Mouse (Mus musculus): ENCODE measurements around the gene Olfr1415.
A peak's percentile ranks its signal among the peaks of the same experiment; 100 is the strongest.
"Not testable (repeated sequence)": the region's sequence is repeated elsewhere in the genome, so short reads cannot be mapped to it uniquely, and the experiment has no call there.

Gene Olfr1415

DNA sequence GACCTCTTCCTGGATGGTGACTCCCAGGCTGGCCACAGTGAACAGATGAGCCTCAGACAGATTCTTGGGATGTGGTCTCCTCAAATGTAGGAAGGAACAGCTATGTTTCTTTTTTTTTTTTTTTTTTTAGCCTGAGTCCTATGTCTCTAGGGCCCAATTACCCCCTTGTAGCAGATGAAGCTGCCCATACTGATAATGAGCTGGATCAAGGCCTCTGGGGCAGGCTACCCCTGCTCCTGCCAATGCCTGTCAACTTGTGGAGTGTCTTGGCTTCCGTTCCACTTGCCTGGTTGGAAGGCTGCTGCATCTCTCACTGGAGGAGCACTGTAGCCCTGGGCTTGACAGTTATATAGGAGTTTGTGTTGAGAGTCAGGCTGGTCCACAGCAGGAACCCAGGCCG, at the start of gene Olfr1415:
Olfr1415 (minus strand) TSS at position 101 of the 400 bp plus-strand sequence.
- no peak for DNase-seq

DNA sequence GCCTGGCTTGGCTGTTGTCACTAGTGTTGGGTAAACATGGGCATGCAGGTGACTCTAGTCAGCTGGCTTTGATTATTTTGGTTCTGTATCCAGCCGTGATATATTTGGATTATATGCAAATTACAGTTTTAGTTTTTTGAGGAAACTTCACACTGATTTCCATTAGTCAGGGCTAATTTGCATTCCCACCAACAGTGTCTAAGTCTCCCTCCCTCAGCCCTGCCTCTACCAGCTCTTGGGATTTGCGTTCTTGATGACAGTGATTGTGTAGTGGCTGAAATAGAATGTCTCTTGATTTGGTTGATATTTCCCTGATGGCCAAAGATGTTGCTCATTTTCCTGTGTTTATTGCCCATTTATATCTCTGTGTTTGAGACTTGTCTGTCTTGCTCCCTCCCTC, 43.2 kb upstream of the Olfr1415 start:
- no peak for DNase-seq

DNA sequence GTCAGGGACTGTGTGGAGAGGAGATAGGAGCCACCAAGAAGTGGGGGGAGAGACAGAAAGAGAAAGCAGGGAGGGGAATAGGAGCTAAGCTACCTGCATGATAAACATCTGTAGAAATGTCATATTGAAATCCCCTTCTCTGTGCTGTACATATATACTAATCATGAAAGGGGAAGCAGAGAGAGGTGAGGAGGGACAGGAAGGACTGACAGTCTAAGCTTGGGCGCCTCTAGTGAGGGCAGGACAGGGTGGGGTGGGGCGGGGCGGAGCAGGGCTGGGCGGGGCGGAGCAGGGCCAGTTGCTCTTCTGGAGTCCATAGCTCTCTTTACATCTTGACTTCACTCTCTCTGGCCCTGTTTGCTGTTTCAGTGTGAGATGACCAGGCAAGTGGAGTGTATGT, 41.1 kb upstream of the Olfr1415 start:
- DNase-seq = no peak

DNA sequence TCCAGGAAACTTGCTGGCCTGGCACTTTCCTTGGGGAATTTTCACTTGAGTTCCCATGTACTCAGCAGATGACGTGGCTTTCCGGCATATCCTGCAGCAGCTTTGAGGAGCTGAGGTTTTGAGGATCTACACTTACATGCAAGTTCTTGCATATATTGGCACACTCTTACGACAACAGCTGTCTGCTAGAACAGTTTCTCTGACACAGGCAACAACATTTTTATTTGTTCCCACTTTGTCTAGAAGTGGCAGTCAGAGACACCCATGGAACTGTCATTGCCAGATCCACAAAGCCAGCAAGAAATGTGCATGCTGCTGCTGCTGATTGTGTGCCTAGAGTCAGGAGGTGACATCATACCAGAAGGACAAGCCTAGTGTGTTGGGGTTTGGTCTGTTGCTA, 27.9 kb upstream of the Olfr1415 start:
- no peak for DNase-seq

DNA sequence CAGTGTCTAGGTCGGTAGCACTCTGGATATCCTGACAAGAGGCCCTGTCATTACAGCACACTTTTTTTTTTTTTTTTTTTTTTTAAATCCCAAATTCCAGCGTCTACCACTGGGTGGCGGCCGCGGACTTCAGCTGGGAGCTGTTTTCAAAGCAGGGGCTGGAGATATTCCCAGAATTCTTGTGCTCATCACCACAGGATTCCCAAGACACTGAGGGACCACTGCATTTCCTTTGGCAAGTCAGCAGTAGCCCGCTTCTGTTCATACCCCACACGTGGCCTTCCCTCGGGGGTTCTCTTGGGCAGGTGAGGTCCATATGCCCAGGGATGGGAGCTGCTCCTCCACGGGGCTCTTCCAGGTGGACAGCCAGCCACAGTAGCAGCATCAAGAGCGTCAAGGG, 25.5 kb upstream of the Olfr1415 start:
- DNase-seq = peak; percentile 81 to 83

DNA sequence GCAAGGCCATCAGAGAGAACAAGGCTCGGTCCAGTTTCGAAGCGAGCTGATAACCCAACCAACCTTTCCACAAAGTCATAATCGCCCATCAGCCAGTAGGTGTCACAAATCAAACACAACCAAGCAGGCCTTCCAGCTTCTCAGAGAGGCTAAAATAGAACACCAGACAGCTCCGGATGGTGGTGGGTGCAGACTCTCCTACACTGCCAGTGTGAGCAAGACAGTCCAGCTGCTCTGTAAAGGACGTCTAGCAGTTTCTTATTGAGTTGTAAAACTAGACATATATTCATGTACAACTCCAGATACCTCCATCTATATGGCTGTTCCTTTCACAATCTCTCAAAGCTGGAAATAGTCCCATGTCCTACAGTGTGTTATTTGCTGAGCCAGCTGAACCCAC, 23.1 kb upstream of the Olfr1415 start:
- no peak for DNase-seq

DNA sequence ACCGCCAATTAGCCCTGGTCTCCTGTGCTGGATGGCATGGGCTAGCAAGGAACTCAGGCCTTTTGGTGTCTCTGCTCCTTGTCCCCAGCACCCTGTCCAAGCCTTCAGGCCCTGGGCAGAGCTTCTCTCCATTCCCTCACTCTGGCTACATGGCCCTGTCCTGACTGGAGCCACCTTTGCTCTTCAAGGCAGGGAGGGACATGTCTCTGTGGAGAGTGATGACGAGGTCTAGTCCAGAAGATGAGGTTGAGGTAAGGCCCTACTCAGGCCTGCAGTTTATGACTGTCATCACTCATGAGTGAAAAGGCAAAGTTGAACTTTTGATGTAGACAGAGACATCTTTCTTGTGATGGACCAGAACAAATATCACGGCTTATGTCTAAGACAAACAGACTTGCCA, 22.7 kb upstream of the Olfr1415 start, which contains the start of gene Olfr1414:
Olfr1414 (minus strand) TSS at position 101 of the 400 bp plus-strand sequence.
- no peak for DNase-seq

DNA sequence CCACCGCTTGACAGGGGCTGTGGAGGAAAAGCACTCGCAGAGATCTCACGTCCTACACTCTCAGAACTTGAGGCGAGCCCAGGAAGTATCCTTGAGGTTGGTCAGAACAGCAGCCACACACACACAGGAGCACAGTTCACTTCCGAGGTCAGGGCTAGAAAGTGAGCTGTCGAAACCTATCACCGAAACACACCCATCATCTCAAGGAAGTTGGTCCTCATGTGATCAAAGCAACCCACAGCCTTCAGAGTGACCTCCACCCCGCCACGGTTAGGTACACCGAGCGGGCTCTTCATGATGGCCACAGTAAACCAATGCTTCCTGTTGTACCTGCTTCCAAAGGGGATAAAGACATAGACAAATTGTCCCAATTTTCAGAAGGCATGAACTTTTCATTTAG, 19.5 kb upstream of the Olfr1415 start:
- DNase-seq = no peak

DNA sequence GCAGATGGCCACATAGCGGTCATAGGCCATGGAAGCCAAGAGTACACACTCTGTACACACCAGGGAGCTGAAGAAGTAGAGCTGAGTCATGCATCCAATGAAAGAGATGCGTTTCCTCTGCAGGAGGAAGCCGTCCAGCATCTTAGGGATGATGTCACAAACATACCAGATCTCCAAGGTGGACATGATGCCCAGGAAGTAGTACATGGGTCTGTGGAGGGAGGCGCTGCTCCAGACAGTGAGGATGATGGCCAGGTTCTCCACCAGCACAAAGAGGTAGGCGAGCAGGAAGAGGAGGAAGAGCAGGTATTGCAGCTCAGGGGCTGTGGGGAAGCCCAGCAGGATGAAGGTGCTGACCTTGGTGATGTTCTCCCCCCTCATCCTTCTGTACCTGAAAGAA, 15.7 kb upstream of the Olfr1415 start:
- not testable (repeated sequence) for DNase-seq

DNA sequence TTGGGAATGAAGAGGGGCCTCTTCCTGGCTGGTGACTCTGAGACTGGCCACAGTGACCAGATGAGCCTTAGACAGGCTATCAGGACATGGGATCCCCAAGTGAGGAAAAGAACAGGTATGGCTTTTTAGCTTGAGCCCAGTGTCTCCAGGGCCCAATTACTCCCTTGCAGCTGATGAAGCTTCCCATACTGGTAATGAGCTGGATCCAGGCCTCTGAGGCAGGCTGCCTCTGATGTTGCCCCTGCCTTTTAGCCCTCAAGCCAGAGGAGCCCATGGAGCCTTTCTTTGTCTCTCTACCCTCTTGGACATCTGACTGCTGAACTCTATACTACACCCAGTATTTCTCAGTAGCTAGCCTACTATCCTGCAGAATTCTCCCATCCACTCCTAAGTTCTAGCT, 10.9 kb downstream of the Olfr1415 start, which contains the start of gene Olfr1416:
Olfr1416 (minus strand) TSS at position 101 of the 400 bp plus-strand sequence.
- no peak for DNase-seq

DNA sequence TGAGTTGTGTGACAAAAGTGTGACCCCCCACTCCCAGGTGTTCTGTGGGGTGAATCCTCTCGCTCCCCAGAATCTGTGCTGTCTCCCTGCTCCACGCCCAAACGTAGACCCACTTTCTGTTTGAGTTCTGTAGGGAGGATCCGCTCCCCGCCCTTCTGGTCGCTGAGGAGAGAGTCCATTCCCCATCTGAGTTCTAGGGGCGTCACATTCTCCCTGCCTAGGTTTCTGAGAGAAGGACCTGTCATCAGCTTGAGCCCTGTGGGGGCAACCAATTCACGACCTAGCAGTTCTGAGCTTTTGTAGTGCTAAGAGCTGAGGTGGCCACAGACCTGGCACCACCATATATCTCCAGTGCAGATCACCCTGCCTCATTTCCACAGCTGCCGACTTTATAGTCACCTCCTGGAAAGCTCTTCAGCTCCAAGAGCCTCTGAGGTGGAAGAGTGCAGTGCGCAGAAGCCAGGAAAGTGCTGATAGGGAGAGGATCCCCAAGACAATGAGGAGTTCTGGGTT, 21.8 kb downstream of the Olfr1415 start:
- no peak for DNase-seq

DNA sequence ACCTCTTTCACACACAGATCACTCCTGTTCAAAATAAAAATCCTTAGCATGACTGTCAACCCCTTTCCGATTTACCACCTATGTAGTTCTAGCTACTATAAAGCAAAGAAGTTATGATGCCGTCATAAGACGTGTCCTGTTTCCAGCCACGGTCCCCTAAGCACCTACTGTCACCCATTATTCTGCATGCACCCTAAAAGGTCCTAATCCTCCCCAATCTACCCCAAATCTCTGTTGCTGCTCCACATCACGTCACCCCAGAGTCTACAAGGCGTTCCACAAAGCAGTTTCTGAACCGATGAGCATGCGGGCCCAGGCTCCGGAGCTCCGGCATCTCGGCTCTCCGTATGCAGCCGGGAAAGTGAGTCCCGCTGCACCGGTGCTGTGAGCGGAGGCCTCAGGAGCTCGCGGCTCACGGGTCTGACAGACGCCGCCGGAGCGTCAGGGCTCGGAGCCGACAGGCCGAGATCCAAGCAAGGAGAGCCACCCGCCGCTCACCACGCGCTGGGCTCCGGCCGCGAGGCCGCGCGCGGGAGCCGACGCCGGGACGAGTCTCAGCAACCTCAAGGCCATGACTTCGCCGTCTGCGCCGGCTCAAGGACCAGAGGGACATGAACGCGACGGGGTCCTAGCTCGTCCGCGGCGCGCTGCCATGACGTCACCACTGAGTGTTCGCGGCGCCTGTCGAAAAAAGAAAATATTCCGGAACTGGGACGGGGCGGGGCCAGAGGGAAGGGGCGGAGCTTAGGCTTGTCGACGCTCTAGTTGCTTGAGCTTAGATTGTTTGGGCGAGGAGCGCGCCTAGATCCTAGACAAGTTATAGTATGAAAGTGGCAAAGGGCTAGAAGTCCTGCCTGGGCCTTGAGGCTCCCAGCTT, 22.5 kb downstream of the Olfr1415 start, which contains the start of gene Ndufa10:
Ndufa10 (minus strand) TSS at position 696 of the 877 bp plus-strand sequence.
- peak; percentile 97 to 99 for DNase-seq

DNA sequence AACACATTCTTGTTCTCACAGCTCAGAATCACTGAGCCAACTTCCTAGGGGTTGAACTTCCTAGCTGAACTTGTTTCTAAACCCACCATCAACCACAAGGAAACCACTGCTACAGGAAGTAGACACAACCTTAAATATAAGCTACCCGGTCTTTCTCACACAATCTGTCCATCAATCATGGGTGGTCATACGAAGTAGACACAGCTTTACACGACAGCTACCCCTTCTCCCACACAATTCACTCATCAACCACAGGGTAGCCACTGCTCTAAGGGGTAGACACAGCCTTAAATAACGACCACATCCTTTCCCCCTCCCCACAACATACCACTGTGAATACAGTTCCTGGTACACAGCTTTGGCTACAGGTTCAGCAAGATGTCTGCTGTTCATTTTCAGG, 27.0 kb downstream of the Olfr1415 start:
- no peak for DNase-seq

DNA sequence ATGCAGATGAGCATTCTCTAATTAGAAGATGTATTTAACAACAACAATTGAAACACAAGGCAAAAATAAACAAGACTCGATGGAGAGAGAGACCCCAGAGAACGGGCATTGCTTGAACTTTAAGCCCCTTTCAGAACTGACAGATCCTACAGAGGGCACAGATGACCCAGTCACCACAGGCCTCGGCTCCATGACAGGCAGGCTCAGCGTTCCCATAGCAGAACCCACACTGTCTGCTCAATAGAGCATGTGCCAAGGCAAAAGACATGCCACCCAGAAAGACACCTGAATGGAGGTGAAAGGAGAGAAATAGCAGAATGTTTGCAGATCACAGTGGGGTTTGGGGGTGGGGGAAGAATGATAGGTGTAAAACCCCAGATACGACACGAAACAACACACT, 37.5 kb downstream of the Olfr1415 start:
- peak in 1 of 2 experiments; percentile 51 for DNase-seq

DNA sequence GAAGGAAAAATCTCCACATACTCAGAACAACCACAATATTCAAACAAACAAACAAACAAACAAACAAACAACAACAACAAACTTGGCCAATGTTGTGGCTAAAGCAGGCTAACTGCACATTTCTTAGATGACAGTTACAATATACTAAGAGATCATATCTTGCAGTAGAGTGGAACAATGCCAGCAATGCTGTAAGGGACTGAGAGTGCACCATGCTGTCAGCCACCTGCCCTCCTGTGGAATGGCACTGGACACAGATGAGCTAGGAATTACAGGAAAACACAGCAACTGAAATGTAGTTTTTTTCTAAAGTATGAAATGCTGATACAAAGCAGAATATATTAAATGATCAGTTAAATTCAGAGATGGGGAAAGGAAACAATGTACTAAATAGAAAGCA, 38.1 kb downstream of the Olfr1415 start:
- peak; percentile 53 to 75 for DNase-seq

DNA sequence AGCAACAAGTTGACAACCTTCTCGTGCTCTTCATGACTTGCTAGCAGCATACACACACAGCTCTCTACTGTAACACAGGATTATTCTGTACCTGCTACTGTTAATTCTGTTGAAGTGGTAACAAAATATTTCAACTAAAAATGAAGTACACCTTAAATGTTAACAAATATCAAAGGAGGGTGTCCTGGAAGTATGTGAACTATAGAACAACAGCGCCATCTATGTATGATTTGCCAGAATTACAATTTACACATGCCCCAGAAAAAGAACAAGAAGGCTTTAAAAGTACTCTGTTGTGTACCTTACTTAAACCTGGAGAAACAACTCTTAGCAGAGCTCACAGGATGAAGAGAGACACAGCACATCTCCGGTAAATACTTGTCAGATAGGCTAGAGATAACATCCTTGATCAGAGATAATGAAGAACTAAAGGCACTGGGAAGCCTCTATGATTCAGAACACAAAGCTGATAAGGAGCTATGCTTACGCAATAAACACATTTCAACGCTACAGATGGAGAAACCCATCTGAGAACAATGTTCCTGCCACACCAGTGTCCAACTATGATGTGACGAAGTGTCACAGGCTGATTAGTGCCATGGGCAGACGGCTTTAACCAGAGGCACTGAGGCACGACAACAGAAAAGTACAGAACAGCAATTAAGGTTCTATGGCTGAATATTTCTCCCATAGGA, 42.0 kb downstream of the Olfr1415 start:
- peak in 1 of 2 experiments; percentile 44 for DNase-seq

DNA sequence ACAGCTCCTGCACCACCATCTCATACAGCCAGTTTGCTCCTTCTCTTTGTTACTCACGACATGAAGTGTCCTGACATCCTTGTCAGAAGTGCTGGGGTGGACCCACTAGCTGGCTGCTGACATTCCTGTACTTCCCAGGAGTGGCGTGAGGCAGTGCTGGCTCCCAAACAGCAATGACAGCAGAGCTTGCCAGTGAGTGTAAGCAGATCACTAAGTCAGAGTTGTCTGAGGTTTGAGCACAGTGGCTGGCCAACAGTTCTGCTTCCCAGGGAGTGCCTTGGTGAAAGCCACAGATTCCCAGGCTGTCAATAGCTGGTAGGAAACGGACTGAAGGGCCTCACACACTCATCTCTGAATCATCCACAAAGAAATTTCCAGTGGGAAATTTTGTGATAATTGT, 47.6 kb downstream of the Olfr1415 start:
- DNase-seq = no peak

DNA sequence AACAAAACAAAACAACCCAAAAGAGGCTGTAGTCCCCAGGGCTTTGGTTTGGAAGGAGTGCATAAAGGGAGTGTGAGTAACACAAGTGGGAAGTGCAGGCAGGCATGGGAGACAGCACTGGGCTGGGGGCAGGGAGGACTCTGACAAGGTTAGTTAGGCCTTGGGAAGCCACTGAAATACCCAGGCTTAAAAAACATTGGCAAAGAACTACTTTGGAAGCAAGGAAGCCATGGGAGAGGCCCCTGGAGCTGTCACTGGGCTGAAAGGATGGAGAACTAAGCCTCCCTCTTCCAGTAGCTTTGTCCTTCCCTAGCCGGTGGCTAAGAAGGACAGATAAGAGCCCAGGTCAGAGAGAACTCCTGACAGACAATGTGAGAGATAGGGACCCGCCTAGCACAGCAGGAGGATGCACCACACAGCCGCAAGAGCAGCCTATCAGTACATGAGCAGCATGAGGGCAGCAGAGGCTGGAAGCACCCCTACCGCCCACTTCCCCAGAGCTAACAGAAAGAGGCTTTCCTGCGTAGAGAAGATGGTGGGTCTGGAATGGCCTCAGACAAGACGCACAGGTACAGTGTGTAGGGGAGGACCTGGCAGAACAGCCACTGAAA, 54.3 kb downstream of the Olfr1415 start:
- no peak for DNase-seq

DNA sequence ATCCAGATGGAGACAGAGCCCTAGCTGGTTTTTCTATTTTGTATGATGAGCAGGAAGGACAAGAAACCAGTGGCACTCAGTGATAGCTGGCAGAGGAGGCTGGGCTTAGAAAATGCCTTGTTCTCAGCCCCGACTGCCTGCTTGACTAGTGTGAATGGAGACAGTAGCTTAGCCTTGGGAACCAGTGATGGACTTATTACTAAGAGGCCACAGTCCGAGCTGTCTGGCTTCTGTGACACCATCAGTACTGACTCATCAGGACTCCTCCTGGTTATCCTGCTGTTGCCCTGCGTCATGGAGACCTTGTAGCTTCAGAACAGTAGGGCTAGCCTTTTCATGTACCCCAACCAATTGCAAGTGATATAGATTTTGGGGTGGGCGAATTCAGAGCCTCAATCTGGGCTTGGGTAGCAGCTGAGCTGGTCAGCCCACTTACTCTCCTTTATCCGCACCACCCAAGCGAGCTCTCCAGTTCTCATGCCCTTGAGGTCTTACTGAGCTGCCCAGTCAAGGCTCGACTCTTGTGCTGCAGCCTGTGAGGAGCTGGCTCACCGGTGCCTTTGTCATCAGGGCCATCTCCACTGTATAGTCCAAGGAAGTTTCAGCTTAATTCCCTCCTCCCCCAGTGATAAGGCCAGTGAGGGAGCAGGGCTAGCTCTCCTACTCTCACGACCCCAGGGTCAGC, 55.7 kb downstream of the Olfr1415 start:
- no peak for DNase-seq
